In the genomic region with DNA sequence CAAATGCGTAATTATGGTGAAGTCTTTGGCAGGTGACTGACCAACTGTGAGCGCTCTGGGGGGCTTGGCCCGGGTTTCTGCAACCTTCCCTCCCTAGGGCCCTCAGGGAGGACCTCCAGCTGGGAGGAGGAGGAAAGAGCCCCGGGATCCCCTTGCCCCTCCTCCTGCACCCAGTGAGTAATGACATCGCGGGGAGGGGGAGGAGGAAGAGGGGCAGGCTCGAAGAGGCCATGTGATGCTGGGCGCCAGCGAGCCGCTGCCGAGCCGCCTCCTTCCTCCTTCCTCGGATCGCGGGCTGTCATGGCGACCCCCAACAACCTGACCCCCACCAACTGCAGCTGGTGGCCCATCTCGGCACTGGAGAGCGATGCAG, we compare ENCODE assay signal across 8 mouse cellular contexts. TPM values are rescaled to one million over a fixed set of nuclear protein-coding genes. Genes with fewer than 3 reads are reported as not detected.
A peak's percentile ranks its signal among the peaks of the same experiment; 100 is the strongest.
DNase-seq lines count a peak whose midpoint lies in the region; ATAC-seq and TF ChIP-seq lines count a peak whose summit lies in the region.

A gene (plus strand): TSS at position 231 of the 373 bp plus-strand sequence.

- peaks cover 27% of the 10 kb centered on the region for H3K27me3 ChIP-seq in heart, embryonic 14.5 days (ENCODE audit: control insufficient read depth, insufficient read depth, low read length)
- H3K27me3 ChIP-seq in forebrain, embryonic 11.5 days (ENCODE audit: control insufficient read depth, insufficient read depth, low read length) = peaks cover 3% of the 10 kb centered on the region; the same call in 1 of the 2 replicates
- no peaks in the 10 kb centered on the region for H3K27me3 ChIP-seq in midbrain, embryonic 13.5 days

- H3K4me2 ChIP-seq in heart, embryonic 14.5 days (ENCODE audit: low read length) = peak within 1 kb of the TSS; percentile 44
- H3K4me2 ChIP-seq in forebrain, embryonic 11.5 days (ENCODE audit: low read depth, low read length, severe bottlenecking) = peak within 1 kb of the TSS; percentile 68
- H3K4me2 ChIP-seq in midbrain, embryonic 13.5 days (replicated peaks) = peak within 1 kb of the TSS; percentile 69

- 0 out of 4 replicates have a peak within 1 kb of the TSS, but pooled peaks of 1 of the 2 experiments have one; percentile 9 for H3K4me3 ChIP-seq in heart, embryonic 14.5 days (ENCODE audit: control insufficient read depth in 1 of 2, insufficient read depth in 1 of 2, low read depth in 1 of 2, low read length in 2 of 2)
- peak within 1 kb of the TSS; percentile 47 for H3K4me3 ChIP-seq in brown adipose tissue, adult 24 weeks (ENCODE audit: insufficient read depth, low read depth, low read length)
- peak within 1 kb of the TSS; percentile 54 for H3K4me3 ChIP-seq in forebrain, embryonic 11.5 days (ENCODE audit: low read depth, low read length)
- peak within 1 kb of the TSS; percentile 85 for H3K4me3 ChIP-seq in layer of hippocampus, adult 2 months
- H3K4me3 ChIP-seq in midbrain, embryonic 13.5 days (replicated peaks) = peak within 1 kb of the TSS; percentile 87

- peaks cover 0 to 5% of the 10 kb centered on the region in 2 experiments; a peak in 2 of 4 replicates for H3K4me1 ChIP-seq in heart, embryonic 14.5 days (ENCODE audit: control insufficient read depth in 2 of 2, insufficient read depth in 2 of 2, low read length in 2 of 2)
- peaks cover 5% of the 10 kb centered on the region; the same call in 1 of the 2 replicates for H3K4me1 ChIP-seq in brown adipose tissue, adult 24 weeks (ENCODE audit: control insufficient read depth, insufficient read depth, insufficient read length, low read length)
- H3K4me1 ChIP-seq in forebrain, embryonic 11.5 days (replicated peaks; ENCODE audit: control insufficient read depth, insufficient read depth, low read length) = no peaks in the 10 kb centered on the region
- H3K4me1 ChIP-seq in midbrain, embryonic 13.5 days (replicated peaks) = peaks cover 38% of the 10 kb centered on the region

- no peaks in the 10 kb centered on the region for H3K36me3 ChIP-seq in heart, embryonic 14.5 days (ENCODE audit: control insufficient read depth, insufficient read depth, low read length)
- no peaks in the 10 kb centered on the region for H3K36me3 ChIP-seq in forebrain, embryonic 11.5 days (ENCODE audit: control insufficient read depth, insufficient read depth, low read length)
- peaks cover 6% of the 10 kb centered on the region; the same call in 1 of the 2 replicates for H3K36me3 ChIP-seq in midbrain, embryonic 13.5 days

- H3K9ac ChIP-seq in heart, embryonic 14.5 days (ENCODE audit: low read length) = no peak within 1 kb of the TSS
- peak within 1 kb of the TSS; percentile 75 for H3K9ac ChIP-seq in forebrain, embryonic 11.5 days (ENCODE audit: low read length)
- H3K9ac ChIP-seq in midbrain, embryonic 13.5 days (replicated peaks) = peak within 1 kb of the TSS; percentile 93

- intact Hi-C loops in heart, postnatal 25 days (cut with DNase I) = no loop called here

- TF ChIP-seq CTCF in layer of hippocampus, adult 2 months (conservative IDR thresholded peaks at IDR 0.05) = no peak

- DNase-seq in heart, postnatal 25 days (ENCODE audit: low spot score) = no peak
- peak; percentile 78 for DNase-seq in forebrain, embryonic 11.5 days (ENCODE audit: low spot score)
- peak; percentile 77 to 89 for DNase-seq in layer of hippocampus, adult 2 months (ENCODE audit: low spot score in 2 of 2)
- DNase-seq in spleen, postnatal 14 days (ENCODE audit: low spot score in 2 of 2) = no peak
- DNase-seq in adipocyte (ENCODE audit: low spot score) = no peak

- no peaks in the 10 kb centered on the region for H3K9me3 ChIP-seq in heart, embryonic 14.5 days (ENCODE audit: control insufficient read depth, low read length)
- H3K9me3 ChIP-seq in forebrain, embryonic 11.5 days (ENCODE audit: control insufficient read depth, low read length) = no peaks in the 10 kb centered on the region
- H3K9me3 ChIP-seq in midbrain, embryonic 13.5 days = no peaks in the 10 kb centered on the region

- under 1% methylated on average over 16 of the region's 18 CpGs for WGBS in heart, embryonic 14.5 days
- 1% methylated on average over 13 of the region's 18 CpGs for WGBS in forebrain, embryonic 11.5 days
- under 1% methylated on average over 14 of the region's 18 CpGs for WGBS in midbrain, embryonic 13.5 days

- ATAC-seq in heart, embryonic 14.5 days (ENCODE audit: insufficient number of reproducible peaks, insufficient read depth, low FRiP score, low read depth) = no peak
- peak; percentile 76 for ATAC-seq in forebrain, embryonic 11.5 days (replicated peaks; ENCODE audit: low FRiP score)
- ATAC-seq in midbrain, embryonic 13.5 days = no peak; the same call in none of the 2 replicates

- no peak within 1 kb of the TSS for H3K27ac ChIP-seq in heart, embryonic 14.5 days (replicated peaks in 1 of 2; ENCODE audit: control insufficient read depth in 1 of 2, insufficient read depth in 1 of 2, low read depth in 2 of 2, low read length in 2 of 2)
- H3K27ac ChIP-seq in brown adipose tissue, adult 24 weeks (replicated peaks; ENCODE audit: low read depth, low read length) = no peak within 1 kb of the TSS
- H3K27ac ChIP-seq in forebrain, embryonic 11.5 days (ENCODE audit: low read depth, low read length) = peak within 1 kb of the TSS; percentile 19; the same call in 1 of the 2 replicates
- peak within 1 kb of the TSS; percentile 93 for H3K27ac ChIP-seq in layer of hippocampus, adult 2 months
- H3K27ac ChIP-seq in midbrain, embryonic 13.5 days = peak within 1 kb of the TSS; percentile 90

RNA-seq across cellular contexts. Expression of the gene that starts here (rescaled TPM):
- 0.39 and 0.54 TPM in 2 replicates for polyA plus RNA-seq in heart, embryonic 14.5 days (2014; fragmentation: Nextera tagmentation; extraction: Ambion mirVana)
- not detected for total RNA-seq in heart, postnatal 25 days (2021)
- not detected in 2 replicates for polyA plus RNA-seq in brown adipose tissue, adult 24 weeks (2012; ENCODE audit: insufficient read depth, insufficient read length, missing spikeins)
- polyA plus RNA-seq in forebrain, embryonic 11.5 days (2014; fragmentation: Nextera tagmentation; extraction: Ambion mirVana) = 28.8 and 31.1 TPM in 2 replicates
- 10 to 100 TPM; 61.5 to 70.7 TPM for total RNA-seq in layer of hippocampus, adult 2 months (2021)
- polyA plus RNA-seq in midbrain, embryonic 13.5 days (2015; fragmentation: Nextera tagmentation; extraction: Ambion mirVana) = 114 and 121 TPM in 2 replicates

Comparison
In these comparisons a context has a peak if more than half of its experiments do, and no peak if none do; other contexts are left out.
1. RNA of the gene that starts here (total RNA-seq): 61.5 to 70.7 TPM in layer of hippocampus, adult 2 months; not detected in heart, postnatal 25 days; every median in the first group is over 10 times any median in the second.
2. RNA of the gene that starts here (polyA plus RNA-seq): 114 to 121 TPM in midbrain, embryonic 13.5 days and 28.8 to 31.1 TPM in forebrain, embryonic 11.5 days; 0.39 to 0.54 TPM in heart, embryonic 14.5 days and not detected in brown adipose tissue, adult 24 weeks; every median in the first group is over 10 times any median in the second.
3. H3K27ac ChIP-seq: peak in forebrain, embryonic 11.5 days (single experiment), layer of hippocampus, adult 2 months (single experiment) and midbrain, embryonic 13.5 days (single experiment); none in heart, embryonic 14.5 days (0 of 2) and brown adipose tissue, adult 24 weeks (single experiment).
4. DNase-seq: peak in forebrain, embryonic 11.5 days (single experiment) and layer of hippocampus, adult 2 months (2 of 2); none in heart, postnatal 25 days (single experiment), spleen, postnatal 14 days (0 of 2) and adipocyte (single experiment).
5. Peak in every context shown above with its lines, with median percentiles within 50 percentile points of each other: H3K4me2 ChIP-seq.